Mouse (Mus musculus) urinary bladder, adult 18-20 months (tissue): ENCODE results near the gene Gm14632.
"Not testable (repeated sequence)": the region's sequence is repeated elsewhere in the genome, so short reads cannot be mapped to it uniquely, and the experiment has no call there.

ENCODE experiments used
- DNase-seq, 2 experiments: peaks; one replicate each; pipeline ENCODE4 v3.0.0; 2022; ENCODE audit warnings: low spot score in 2 of 2, mixed read lengths in 2 of 2

The Gm14632 gene

GRCm38 (mm10) chrX:30329472-30329871 lies at the start of gene Gm14632:
Gene Gm14632, plus strand, starts transcription at chrX:30329772.
- not testable (repeated sequence) for DNase-seq
